Mouse (Mus musculus) left cerebral cortex, postnatal 14 days (tissue): ENCODE measurements at regions not wholly inside any gene's neighbourhood (a gene's known extent, or its start where the extent isn't known, plus 50 kb on each side); places are given as distances from the start of the nearest gene placed in this dataset.
A peak's percentile ranks its signal among the peaks of the same experiment; 100 is the strongest.

Experiments
- DNase-seq, 2 experiments: peaks; one replicate each; pipeline ENCODE4 v3.0.0; 2021 to 2022; ENCODE audit warnings: low spot score in 2 of 2, mixed read lengths in 1 of 2
- intact Hi-C: fragments of 180-260 bp; cut with DNase I; formaldehyde crosslinking; loops from one replicate; pipeline ENCODE4 v1.15.1; 2025

DNA sequence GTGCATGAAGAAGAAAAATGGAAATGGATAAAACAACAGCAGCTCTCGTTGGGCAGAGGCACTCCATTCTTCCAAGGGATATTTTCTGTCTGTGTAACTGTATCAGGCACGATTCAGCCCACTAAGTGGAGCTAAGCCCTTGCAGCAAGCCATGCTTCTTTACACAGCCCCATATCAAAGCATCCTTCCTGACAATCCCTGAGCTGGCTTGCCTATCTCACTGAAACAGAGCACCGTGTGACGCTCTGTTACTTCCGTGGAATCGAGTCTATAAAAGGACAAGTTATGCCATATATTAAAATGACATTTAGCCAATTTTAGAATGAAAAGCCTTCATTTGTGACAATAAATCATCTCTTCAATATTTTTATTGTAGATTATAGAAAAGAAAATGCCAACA is 918.8 kb downstream of the Tbl1xr1 start:
- intact Hi-C loops: no loop called here
- no peak for DNase-seq

GRCm38 (mm10) chr3:22995833-22996232 is 919.4 kb downstream of the Tbl1xr1 start:
- intact Hi-C loops: no loop called here
- no peak for DNase-seq

GRCm38 (mm10) chr3:23001071-23001470 is 924.6 kb downstream of the Tbl1xr1 start:
- peak; percentile 16 to 44 for DNase-seq

GRCm38 (mm10) chr3:23032064-23032463 is 955.6 kb downstream of the Tbl1xr1 start:
- no peak for DNase-seq

More at GRCm38 (mm10) chr3:23001071-23001470, 924.6 kb downstream of the Tbl1xr1 start:
- intact Hi-C loops: no loop called here

DNA sequence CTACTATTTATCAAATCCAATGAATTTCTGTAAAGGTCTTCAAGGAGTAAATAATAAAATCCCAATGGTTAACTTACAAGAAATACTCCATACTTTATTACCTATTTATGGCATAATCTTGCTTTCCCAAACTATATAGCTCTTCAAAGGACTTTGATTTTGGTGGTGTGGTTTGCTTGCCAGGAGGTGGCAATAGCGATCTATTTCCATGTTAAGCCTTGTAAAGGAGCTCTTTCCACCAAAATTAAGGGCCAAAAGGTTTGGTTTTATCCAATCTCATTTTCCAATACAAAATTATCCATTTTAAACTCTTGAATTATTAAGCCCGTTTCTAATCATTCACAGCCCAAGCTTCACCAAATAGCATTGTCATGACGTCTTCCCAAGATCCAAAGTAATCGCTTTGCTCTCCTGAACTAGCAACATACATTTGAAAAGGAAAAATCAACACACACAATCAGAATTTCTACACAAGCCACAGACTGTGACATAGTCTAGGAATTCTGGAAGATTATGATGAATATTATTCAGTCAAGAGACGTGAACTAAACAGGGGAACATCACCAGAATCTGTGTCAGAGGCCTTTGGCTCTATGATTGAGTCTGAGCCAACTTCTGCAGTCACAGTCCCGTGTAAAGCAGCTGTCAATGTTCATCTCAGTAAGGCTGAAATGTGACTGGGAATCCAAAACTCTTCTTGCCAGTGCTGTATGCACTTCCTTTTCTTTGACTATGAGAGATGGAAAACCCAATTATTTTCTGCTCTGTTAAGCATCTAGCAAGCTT is 986.9 kb downstream of the Tbl1xr1 start:
- intact Hi-C loops: no loop called here
- DNase-seq: peak; percentile 25 to 33

More at GRCm38 (mm10) chr3:23032064-23032463, 955.6 kb downstream of the Tbl1xr1 start:
- intact Hi-C loops: no loop called here

- intact Hi-C loops: no loop called here
- no peak for DNase-seq
Observed at GRCm38 (mm10) chr3:23071486-23071885, 995.0 kb downstream of the Tbl1xr1 start.
